12 mouse cellular contexts compared by ENCODE assay signal in genomic region chr5:142258716-142259115, GRCm38 (mm10).
"Had no signal": no experiment of that assay in that cellular context is flagged by ENCODE, and none has a peak within 500 bp of the region (broad histone marks: within the 10 kb centered on the region; RNA-seq: fewer than 3 reads in every experiment).

No protein-coding gene starts in this region.

- H3K4me2 ChIP-seq: kidney, embryonic 15.5 days; limb, embryonic 13.5 days; midbrain, embryonic 12.5 days; neural tube, embryonic 13.5 days had no signal

- H3K9me3 ChIP-seq: midbrain, embryonic 12.5 days; neural tube, embryonic 13.5 days had no signal

- H3K4me3 ChIP-seq: kidney, embryonic 15.5 days; limb, embryonic 13.5 days; midbrain, embryonic 12.5 days; neural tube, embryonic 13.5 days had no signal

- DNase-seq: kidney, postnatal 14 days; layer of hippocampus, postnatal 36 days; lung, adult 18-20 months; right cerebral cortex, postnatal 14 days; thymus, postnatal 14 days had no signal

- H3K27me3 ChIP-seq: kidney, embryonic 15.5 days; limb, embryonic 13.5 days; midbrain, embryonic 12.5 days; neural tube, embryonic 13.5 days had no signal

- H3K36me3 ChIP-seq: kidney, embryonic 15.5 days; limb, embryonic 13.5 days; midbrain, embryonic 12.5 days; neural tube, embryonic 13.5 days had no signal

- H3K4me1 ChIP-seq: kidney, embryonic 15.5 days; limb, embryonic 13.5 days; midbrain, embryonic 12.5 days had no signal

- H3K9ac ChIP-seq: kidney, embryonic 15.5 days; limb, embryonic 13.5 days; liver, embryonic 14.5 days; midbrain, embryonic 12.5 days; neural tube, embryonic 13.5 days had no signal

- H3K27ac ChIP-seq: kidney, embryonic 15.5 days; limb, embryonic 13.5 days; liver, embryonic 14.5 days; midbrain, embryonic 12.5 days; neural tube, embryonic 13.5 days; stomach, postnatal 0 days had no signal

- ATAC-seq: midbrain, embryonic 16.5 days had no signal
